In genomic region chr7:81706416-81707391, GRCm38 (mm10) we compare ENCODE assay signal across 8 mouse cellular contexts. TPM values are rescaled to one million over a fixed set of nuclear protein-coding genes. Genes with fewer than 3 reads are reported as not detected.
DNase-seq lines count a peak whose midpoint lies in the region; ATAC-seq lines count a peak whose summit lies in the region.

No protein-coding gene starts in this region.

- peak; percentile 50 for DNase-seq in Muller cell, postnatal 12 days (ENCODE audit: inconsistent ontology term)
- DNase-seq in heart, postnatal 14 days = peak; percentile 52 to 60
- DNase-seq in limb, embryonic 11.5 days (ENCODE audit: low spot score) = peak; percentile 68

- H3K27ac ChIP-seq in embryonic facial prominence, embryonic 12.5 days = peak overlapping the region; percentile 55; the same call in 1 of the 2 replicates
- peak overlapping the region; percentile 65 for H3K27ac ChIP-seq in limb, embryonic 11.5 days (replicated peaks; ENCODE audit: low read depth, low read length)
- H3K27ac ChIP-seq in midbrain, embryonic 16.5 days (ENCODE audit: low read length) = peak overlapping the region; percentile 55

- H3K4me1 ChIP-seq in erythroblast, embryonic 14.5 days (ENCODE audit: control insufficient read depth) = peaks cover 3% of the 10 kb centered on the region
- H3K4me1 ChIP-seq in embryonic facial prominence, embryonic 12.5 days = peaks cover 8% of the 10 kb centered on the region
- peaks cover 6% of the 10 kb centered on the region for H3K4me1 ChIP-seq in limb, embryonic 11.5 days (ENCODE audit: control insufficient read depth, insufficient read depth, low read length)
- H3K4me1 ChIP-seq in midbrain, embryonic 16.5 days (ENCODE audit: control insufficient read depth, insufficient read depth, low read length) = peaks cover 11% of the 10 kb centered on the region

- H3K36me3 ChIP-seq in erythroblast, embryonic 14.5 days (ENCODE audit: control insufficient read depth) = no peaks in the 10 kb centered on the region
- H3K36me3 ChIP-seq in embryonic facial prominence, embryonic 12.5 days = no peaks in the 10 kb centered on the region
- no peaks in the 10 kb centered on the region for H3K36me3 ChIP-seq in limb, embryonic 11.5 days (ENCODE audit: control insufficient read depth, insufficient read depth, low read length)
- no peaks in the 10 kb centered on the region for H3K36me3 ChIP-seq in midbrain, embryonic 16.5 days (ENCODE audit: control insufficient read depth, insufficient read depth, low read length)

- H3K4me2 ChIP-seq in embryonic facial prominence, embryonic 12.5 days (replicated peaks) = peak overlapping the region; percentile 86
- H3K4me2 ChIP-seq in limb, embryonic 11.5 days (ENCODE audit: low read depth, severe bottlenecking) = peak overlapping the region; percentile 87
- H3K4me2 ChIP-seq in midbrain, embryonic 16.5 days (ENCODE audit: low read length) = peak overlapping the region; percentile 63

- intact Hi-C loops in heart, postnatal 14 days (cut with DNase I) = loop anchor here (2.0 kb wide), 2 partner anchors 18 to 54 kb away; no protein-coding TSS in a partner anchor

- WGBS in embryonic facial prominence, embryonic 12.5 days = under 1% methylated on average over 87 of the region's 114 CpGs
- under 1% methylated on average over 80 of the region's 114 CpGs for WGBS in limb, embryonic 11.5 days
- WGBS in midbrain, embryonic 16.5 days = 1% methylated on average over 84 of the region's 114 CpGs

- no peaks in the 10 kb centered on the region for H3K9me3 ChIP-seq in erythroblast, embryonic 14.5 days (ENCODE audit: control insufficient read depth, low read length)
- no peaks in the 10 kb centered on the region for H3K9me3 ChIP-seq in embryonic facial prominence, embryonic 12.5 days
- no peaks in the 10 kb centered on the region for H3K9me3 ChIP-seq in limb, embryonic 11.5 days (ENCODE audit: control insufficient read depth, low read length)
- H3K9me3 ChIP-seq in midbrain, embryonic 16.5 days (replicated peaks; ENCODE audit: control insufficient read depth, low read length, poor library complexity, severe bottlenecking) = no peaks in the 10 kb centered on the region

- H3K4me3 ChIP-seq in erythroblast, embryonic 14.5 days (replicated peaks) = peak overlapping the region; percentile 57
- peak overlapping the region; percentile 62 for H3K4me3 ChIP-seq in embryonic facial prominence, embryonic 12.5 days
- peak overlapping the region; percentile 59 for H3K4me3 ChIP-seq in limb, embryonic 11.5 days (ENCODE audit: low read depth, low read length)
- peak overlapping the region; percentile 76 for H3K4me3 ChIP-seq in midbrain, embryonic 16.5 days (ENCODE audit: low read depth, low read length)

- peak overlapping the region; percentile 69 for H3K9ac ChIP-seq in embryonic facial prominence, embryonic 12.5 days
- H3K9ac ChIP-seq in limb, embryonic 11.5 days (ENCODE audit: low read length) = peak overlapping the region; percentile 72
- H3K9ac ChIP-seq in midbrain, embryonic 16.5 days (ENCODE audit: low read depth, low read length) = peak overlapping the region; percentile 81

- peaks cover 85% of the 10 kb centered on the region for H3K27me3 ChIP-seq in erythroblast, embryonic 14.5 days (ENCODE audit: control insufficient read depth)
- peaks cover 29% of the 10 kb centered on the region for H3K27me3 ChIP-seq in embryonic facial prominence, embryonic 12.5 days
- H3K27me3 ChIP-seq in limb, embryonic 11.5 days (ENCODE audit: control insufficient read depth, insufficient read depth, low read length) = peaks cover 14% of the 10 kb centered on the region
- no peaks in the 10 kb centered on the region for H3K27me3 ChIP-seq in midbrain, embryonic 16.5 days (ENCODE audit: control insufficient read depth, insufficient read depth, low read depth, low read length)

- no peak for ATAC-seq in erythroblast, adult 5-6 weeks (replicated peaks; ENCODE audit: low FRiP score, poor library complexity, severe bottlenecking)
- peak; percentile 79; the same call in 1 of the 2 replicates for ATAC-seq in embryonic facial prominence, embryonic 12.5 days (ENCODE audit: insufficient number of reproducible peaks, insufficient read depth, low FRiP score, low TSS enrichment)
- ATAC-seq in limb, embryonic 11.5 days (ENCODE audit: insufficient number of reproducible peaks, low FRiP score, low TSS enrichment, low read depth) = peak; percentile 54
- ATAC-seq in midbrain, embryonic 16.5 days = peak; percentile 85
- no peak for ATAC-seq in erythroid progenitor cell, adult 5-6 weeks (replicated peaks; ENCODE audit: low FRiP score, poor library complexity, severe bottlenecking)

RNA-seq across cellular contexts. Expression of gene Homer2, which starts 0.6 kb away (rescaled TPM):
- 0.05 and 0.19 TPM in 2 replicates for polyA plus RNA-seq in erythroblast, embryonic 14.5 days (2012)
- not detected in 2 replicates for total RNA-seq in erythroblast, adult 5-6 weeks (2015; ENCODE audit: low replicate concordance)
- 0.56 TPM in 1 of 2 replicates, not detected in the other for total RNA-seq in erythroblast, adult 5-6 weeks (2017; ENCODE audit: low replicate concordance)
- polyA plus RNA-seq in embryonic facial prominence, embryonic 12.5 days (2016; fragmentation: Nextera tagmentation; extraction: Ambion mirVana) = 27.7 and 30.5 TPM in 2 replicates
- 10 to 100 TPM; 69.7 to 70.8 TPM for total RNA-seq in heart, postnatal 14 days (2021)
- 33.5 and 36.0 TPM in 2 replicates for polyA plus RNA-seq in limb, embryonic 11.5 days (2014; fragmentation: Nextera tagmentation; extraction: Ambion mirVana)
- 16.3 and 20.1 TPM in 2 replicates for polyA plus RNA-seq in midbrain, embryonic 16.5 days (2015; fragmentation: Nextera tagmentation; extraction: Ambion mirVana)
- total RNA-seq in erythroid progenitor cell, adult 5-6 weeks (2015; ENCODE audit: low replicate concordance) = 4.6 TPM in 1 of 2 replicates, not detected in the other
- total RNA-seq in erythroid progenitor cell, adult 5-6 weeks (2017; ENCODE audit: low replicate concordance) = 1.1 and 1.5 TPM in 2 replicates

RNA-seq across cellular contexts. Expression of gene Ramac, which starts 56.0 kb away (rescaled TPM):
- 1.7 and 2.3 TPM in 2 replicates for polyA plus RNA-seq in erythroblast, embryonic 14.5 days (2012)
- 66.9 and 73.1 TPM in 2 replicates for total RNA-seq in erythroblast, adult 5-6 weeks (2015; ENCODE audit: low replicate concordance)
- 76.3 and 79.9 TPM in 2 replicates for total RNA-seq in erythroblast, adult 5-6 weeks (2017; ENCODE audit: low replicate concordance)
- polyA plus RNA-seq in embryonic facial prominence, embryonic 12.5 days (2016; fragmentation: Nextera tagmentation; extraction: Ambion mirVana) = 119 and 122 TPM in 2 replicates
- total RNA-seq in heart, postnatal 14 days (2021) = 10 to 100 TPM; 28.8 to 30.3 TPM
- polyA plus RNA-seq in limb, embryonic 11.5 days (2014; fragmentation: Nextera tagmentation; extraction: Ambion mirVana) = 109 and 113 TPM in 2 replicates
- 165 and 169 TPM in 2 replicates for polyA plus RNA-seq in midbrain, embryonic 16.5 days (2015; fragmentation: Nextera tagmentation; extraction: Ambion mirVana)
- total RNA-seq in erythroid progenitor cell, adult 5-6 weeks (2015; ENCODE audit: low replicate concordance) = 18.4 and 39.3 TPM in 2 replicates
- 17.5 and 44.7 TPM in 2 replicates for total RNA-seq in erythroid progenitor cell, adult 5-6 weeks (2017; ENCODE audit: low replicate concordance)

Comparison
In these comparisons a context has a peak if more than half of its experiments do, and no peak if none do; other contexts are left out.
1. ATAC-seq: peak in embryonic facial prominence, embryonic 12.5 days (single experiment), limb, embryonic 11.5 days (single experiment) and midbrain, embryonic 16.5 days (single experiment); none in erythroblast, adult 5-6 weeks (single experiment) and erythroid progenitor cell, adult 5-6 weeks (single experiment).
2. RNA of gene Homer2, which starts 0.6 kb away (polyA plus RNA-seq): 33.5 to 36.0 TPM in limb, embryonic 11.5 days, 27.7 to 30.5 TPM in embryonic facial prominence, embryonic 12.5 days and 16.3 to 20.1 TPM in midbrain, embryonic 16.5 days; 0.05 to 0.19 TPM in erythroblast, embryonic 14.5 days; every median in the first group is over 10 times any median in the second.
3. RNA of gene Ramac, which starts 56.0 kb away (polyA plus RNA-seq): 165 to 169 TPM in midbrain, embryonic 16.5 days, 119 to 122 TPM in embryonic facial prominence, embryonic 12.5 days and 109 to 113 TPM in limb, embryonic 11.5 days; 1.7 to 2.3 TPM in erythroblast, embryonic 14.5 days; every median in the first group is over 10 times any median in the second.
4. Peak in every context shown above with its lines, with median percentiles within 50 percentile points of each other: H3K4me3 ChIP-seq, DNase-seq, H3K27ac ChIP-seq, H3K4me2 ChIP-seq and H3K9ac ChIP-seq.